Mouse (Mus musculus) limb, embryonic 12.5 days (tissue): ENCODE measurements around the gene Rom1. TPM values are rescaled to one million over a fixed set of nuclear protein-coding genes. Genes with fewer than 3 reads are reported as not detected.

ENCODE experiments used
- ATAC-seq: fragments of 200-750 bp; cut with Nextera tagmentation; 2 replicates; pipeline ENCODE4 v1.8.0; 2017; ENCODE audit warnings: low read depth, moderate TSS enrichment; ENCODE audit not compliant: insufficient number of reproducible peaks, insufficient read depth, low FRiP score, low TSS enrichment
- H3K27ac ChIP-seq: fragments of 300-500 bp; sonication (generic); 2 replicates; pipeline ENCODE4 v1.5.1; 2016; ENCODE audit warnings: mild to moderate bottlenecking, moderate library complexity
- H3K27me3 ChIP-seq: fragments of 300-500 bp; sonication (generic); 2 replicates; pipeline ENCODE4 v1.6.1; 2016; ENCODE audit warnings: mild to moderate bottlenecking, moderate library complexity
- H3K36me3 ChIP-seq: fragments of 300-500 bp; sonication (generic); 2 replicates; pipeline ENCODE4 v1.6.1; 2016; ENCODE audit warnings: mild to moderate bottlenecking, moderate library complexity
- H3K4me1 ChIP-seq: fragments of 300-500 bp; sonication (generic); replicated peaks from 2 replicates; pipeline ENCODE4 v1.6.1; 2016
- H3K4me2 ChIP-seq: fragments of 300-500 bp; sonication (generic); 2 replicates; pipeline ENCODE4 v1.6.1; 2016; ENCODE audit warnings: mild to moderate bottlenecking, moderate library complexity
- H3K4me3 ChIP-seq: fragments of 300-500 bp; sonication (generic); replicated peaks from 2 replicates; pipeline ENCODE4 v1.5.1; 2016; ENCODE audit warnings: mild to moderate bottlenecking
- H3K9ac ChIP-seq: fragments of 300-500 bp; sonication (generic); replicated peaks from 2 replicates; pipeline ENCODE4 v1.6.1; 2016; ENCODE audit warnings: mild to moderate bottlenecking, moderate library complexity
- H3K9me3 ChIP-seq: fragments of 300-500 bp; sonication (generic); 2 replicates; pipeline ENCODE4 v1.6.1; 2016; ENCODE audit warnings: mild to moderate bottlenecking, moderate library complexity
- WGBS: fragments of 180-500 bp; shearing (Covaris S2); methylation state at CpG from one replicate; pipeline ENCODE4 v1.1.7; 2016; 5-methylcytosine and 5-hydroxymethylcytosine counted together
- polyA plus RNA-seq: library from polyadenylated mRNA; unstranded; fragments of >200 nt; fragmentation: Nextera tagmentation; extraction: Ambion mirVana; gene quantifications from 2 replicates; pipeline ENCODE4 v1.2.1, GENCODE M21; 2016

Gene Rom1
- polyA plus RNA-seq, 1 experiment from 2014 or later: 2.6 TPM

DNA sequence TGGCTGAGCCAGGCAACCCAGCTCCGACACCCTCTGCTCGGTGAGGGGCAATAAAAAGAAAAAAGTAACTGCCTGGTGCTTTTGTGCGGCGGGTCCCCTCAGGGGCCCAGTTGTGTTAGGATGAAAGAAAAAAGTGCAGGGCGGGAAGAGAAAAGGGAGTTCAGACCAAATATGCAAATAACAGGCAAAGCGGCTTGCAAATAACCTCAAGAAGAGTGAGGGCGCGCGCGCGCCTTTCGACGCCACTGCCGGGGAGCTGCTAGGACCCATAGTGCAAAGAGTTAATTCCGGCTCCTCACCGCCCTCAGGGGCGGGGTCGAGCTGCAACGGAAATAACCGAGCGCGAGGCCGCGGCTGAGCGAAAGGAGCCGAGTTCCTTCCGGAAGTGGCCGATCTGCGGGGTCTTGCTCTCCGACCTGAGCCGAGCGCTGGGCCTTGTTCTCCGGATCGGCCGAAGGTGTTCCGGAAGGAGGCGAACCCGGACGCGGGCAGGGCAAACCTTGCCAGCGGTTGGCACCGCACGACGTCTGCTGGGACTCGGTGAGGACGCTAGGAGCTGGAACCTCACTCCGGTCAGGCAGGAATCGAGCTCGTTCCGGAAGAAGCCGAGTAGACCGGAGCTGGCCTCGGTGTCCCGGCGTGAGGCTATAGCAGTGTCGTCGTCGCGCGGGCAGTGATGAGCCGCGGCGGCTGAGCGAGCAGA lies 12.5 kb upstream of the Rom1 start, which contains the start of gene Mta2:
Gene Mta2 (plus strand): TSS at position 361 of the 703 bp plus-strand sequence.
- ATAC-seq: peak; percentile 93
- Histone ChIP-seq H3K4me1 (peaks cover 34% of the 10 kb centered on the region), H3K9me3 (no peaks in the 10 kb centered on the region), H3K9ac (peak within 1 kb of the TSS; percentile 98), H3K36me3 (peaks cover 71% of the 10 kb centered on the region), H3K27me3 (no peaks in the 10 kb centered on the region), H3K4me3 (peak within 1 kb of the TSS; percentile 74), H3K4me2 (peak within 1 kb of the TSS; percentile 66), H3K27ac (peak within 1 kb of the TSS; percentile 99)
- under 1% methylated on average over 64 of the region's 64 CpGs for WGBS

- Histone ChIP-seq H3K4me3 (peak overlapping the region; percentile 74), H3K27me3 (no peaks in the 10 kb centered on the region), H3K36me3 (peaks cover 71% of the 10 kb centered on the region), H3K9ac (peak overlapping the region; percentile 98), H3K4me1 (peaks cover 34% of the 10 kb centered on the region), H3K4me2 (peak overlapping the region; percentile 66), H3K9me3 (no peaks in the 10 kb centered on the region), H3K27ac (peak overlapping the region; percentile 99)
- 31% methylated on average over 10 of the region's 10 CpGs for WGBS
- ATAC-seq: peak; percentile 23
Observed at GRCm38 (mm10) chr19:8941136-8941514, 12.0 kb upstream of the Rom1 start.

DNA sequence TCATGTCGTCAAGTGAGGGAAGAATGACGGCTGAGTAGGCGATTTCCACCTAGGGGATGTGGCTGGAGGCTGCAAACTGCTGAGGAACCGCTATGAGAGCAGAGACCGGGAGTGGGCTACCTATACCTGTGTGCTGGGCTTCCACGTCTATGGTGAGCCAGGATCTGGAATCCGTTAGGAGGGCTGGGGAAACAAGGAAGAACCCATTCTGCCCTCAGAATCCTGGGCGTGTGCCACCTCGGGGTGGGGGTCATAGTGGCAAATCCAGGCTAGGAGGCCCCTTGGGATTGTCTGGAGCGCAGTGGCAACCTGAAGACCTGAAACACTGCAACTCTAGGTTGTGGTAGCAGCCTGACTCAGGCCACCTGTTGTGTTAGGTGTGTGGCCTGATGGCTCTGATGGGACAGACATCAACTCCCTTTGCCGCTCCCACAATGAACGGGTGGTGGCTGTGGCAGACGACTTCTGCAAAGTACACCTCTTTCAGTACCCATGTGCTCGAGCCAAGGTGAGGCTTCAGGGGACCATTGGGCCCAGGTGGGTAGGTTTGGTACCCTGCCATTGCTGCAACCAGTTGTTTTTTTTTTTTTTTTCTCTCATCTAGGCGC lies 11.5 kb upstream of the Rom1 start:
- Histone ChIP-seq H3K9ac (peak overlapping the region; percentile 98; the same call in 1 of the 2 replicates), H3K27me3 (no peaks in the 10 kb centered on the region), H3K4me2 (peak overlapping the region; percentile 66), H3K4me3 (peak overlapping the region; percentile 74), H3K4me1 (peaks cover 34% of the 10 kb centered on the region), H3K9me3 (no peaks in the 10 kb centered on the region), H3K27ac (peak overlapping the region; percentile 99), H3K36me3 (peaks cover 71% of the 10 kb centered on the region)
- 77% methylated on average over 15 of the region's 15 CpGs for WGBS
- ATAC-seq: no peak

DNA sequence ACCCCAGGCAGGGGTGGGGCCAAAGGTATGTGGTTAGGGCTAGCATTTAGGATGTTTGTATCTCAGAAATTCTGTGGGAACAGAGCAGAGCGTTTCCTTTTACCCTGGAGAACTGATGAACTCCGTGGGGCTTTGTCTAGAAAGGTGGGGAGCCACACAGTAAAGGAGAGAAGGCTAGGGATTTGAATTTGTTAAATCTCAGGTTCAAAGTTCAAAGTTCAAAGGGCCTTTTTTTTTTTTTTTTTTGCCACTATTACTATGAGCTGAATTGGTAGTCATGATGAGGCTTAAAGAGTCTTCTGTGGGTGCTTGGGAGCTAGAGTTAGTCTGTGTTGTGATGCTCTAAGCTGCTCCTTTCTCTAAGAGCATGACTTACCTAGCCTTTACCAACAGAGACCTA lies 7.6 kb upstream of the Rom1 start:
- H3K27me3 ChIP-seq: no peaks in the 10 kb centered on the region
- no peaks in the 10 kb centered on the region for H3K9me3 ChIP-seq
- H3K4me1 ChIP-seq: peaks cover 10% of the 10 kb centered on the region
- WGBS: 80% methylated on average over 2 of the region's 2 CpGs
- no peak for ATAC-seq
- peaks cover 77% of the 10 kb centered on the region for H3K36me3 ChIP-seq
- H3K4me3 ChIP-seq: no peak overlapping the region
- H3K4me2 ChIP-seq: no peak overlapping the region
- H3K9ac ChIP-seq: no peak overlapping the region
- no peak overlapping the region for H3K27ac ChIP-seq

- Histone ChIP-seq H3K27me3 (no peaks in the 10 kb centered on the region), H3K27ac (no peak overlapping the region), H3K9me3 (no peaks in the 10 kb centered on the region), H3K4me2 (peak overlapping the region; percentile 73), H3K9ac (peak overlapping the region; percentile 87), H3K4me1 (peaks cover 17% of the 10 kb centered on the region), H3K4me3 (peak overlapping the region; percentile 80), H3K36me3 (peaks cover 58% of the 10 kb centered on the region)
- ATAC-seq: no peak
- 78% methylated on average over 7 of the region's 7 CpGs for WGBS
Observed at GRCm38 (mm10) chr19:8930771-8931170, 1.6 kb upstream of the Rom1 start.

DNA sequence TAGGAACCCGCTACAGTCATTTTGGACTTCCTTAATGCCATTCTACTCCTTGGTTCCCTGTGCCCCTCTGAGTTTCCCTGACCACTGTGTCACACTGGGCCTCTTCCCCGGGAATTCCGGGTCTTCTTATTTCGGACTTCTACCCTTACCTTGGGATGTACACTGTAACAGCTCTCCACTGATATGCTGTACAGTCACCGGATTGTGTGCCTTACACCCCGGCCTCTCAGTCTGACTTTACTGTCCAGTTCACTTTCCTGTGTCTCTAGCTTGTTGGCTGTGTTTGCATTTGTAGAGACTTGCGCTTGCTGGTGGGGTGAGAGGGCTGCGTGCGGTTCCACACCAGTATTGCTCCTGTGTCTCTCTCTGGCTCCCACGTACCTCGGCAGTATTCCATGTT lies 961 bp upstream of the Rom1 start:
- 8% methylated on average over 11 of the region's 11 CpGs for WGBS
- Histone ChIP-seq H3K9me3 (no peaks in the 10 kb centered on the region), H3K27me3 (no peaks in the 10 kb centered on the region), H3K4me3 (peak overlapping the region; percentile 80), H3K9ac (peak overlapping the region; percentile 87), H3K27ac (peak overlapping the region; percentile 83), H3K4me1 (peaks cover 17% of the 10 kb centered on the region), H3K4me2 (peak overlapping the region; percentile 73), H3K36me3 (peaks cover 58% of the 10 kb centered on the region)
- ATAC-seq: no peak; the same call in 1 of the 2 replicates

GRCm38 (mm10) chr19:8928689-8929223 lies 400 bp downstream of the Rom1 start:
- peaks cover 17% of the 10 kb centered on the region for H3K4me1 ChIP-seq
- H3K27me3 ChIP-seq: no peaks in the 10 kb centered on the region
- peak; percentile 37 for ATAC-seq
- WGBS: 16% methylated on average over 16 of the region's 16 CpGs
- H3K4me3 ChIP-seq: peak overlapping the region; percentile 80
- H3K9ac ChIP-seq: peak overlapping the region; percentile 87; the same call in 1 of the 2 replicates
- H3K27ac ChIP-seq: peak overlapping the region; percentile 83; the same call in 1 of the 2 replicates
- peak overlapping the region; percentile 73 for H3K4me2 ChIP-seq
- no peaks in the 10 kb centered on the region for H3K9me3 ChIP-seq
- peaks cover 47% of the 10 kb centered on the region for H3K36me3 ChIP-seq

GRCm38 (mm10) chr19:8927891-8928525 lies 1.1 kb downstream of the Rom1 start:
- Histone ChIP-seq H3K4me2 (no peak overlapping the region), H3K4me1 (peaks cover 17% of the 10 kb centered on the region), H3K9ac (no peak overlapping the region), H3K27ac (no peak overlapping the region), H3K27me3 (no peaks in the 10 kb centered on the region), H3K4me3 (no peak overlapping the region), H3K9me3 (no peaks in the 10 kb centered on the region), H3K36me3 (peaks cover 47% of the 10 kb centered on the region)
- WGBS: 89% methylated on average over 12 of the region's 12 CpGs
- ATAC-seq: no peak

DNA sequence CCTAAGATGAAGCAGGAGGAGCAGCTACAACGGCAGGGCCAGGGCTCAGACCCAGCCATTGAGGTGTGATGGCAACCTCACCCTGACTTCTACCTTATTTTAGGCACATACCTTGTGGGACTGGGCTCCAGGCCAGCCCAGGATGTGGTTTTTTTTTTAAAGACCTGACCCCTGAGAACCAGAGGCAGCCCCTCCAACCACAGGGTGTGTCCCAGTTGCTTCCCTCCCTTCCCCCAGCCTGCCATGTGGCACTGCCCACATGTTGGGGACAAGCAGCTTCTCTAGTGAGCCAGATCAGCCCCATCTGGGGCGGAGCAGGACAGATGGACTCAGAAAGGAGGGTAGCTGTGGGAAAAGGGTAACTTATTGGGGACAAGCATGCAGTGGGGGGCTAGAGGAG lies 2.4 kb downstream of the Rom1 start:
- Histone ChIP-seq H3K4me2 (no peak overlapping the region), H3K9me3 (no peaks in the 10 kb centered on the region), H3K4me3 (no peak overlapping the region), H3K4me1 (peaks cover 18% of the 10 kb centered on the region), H3K27ac (no peak overlapping the region), H3K36me3 (peaks cover 51% of the 10 kb centered on the region), H3K9ac (no peak overlapping the region), H3K27me3 (no peaks in the 10 kb centered on the region)
- WGBS: 94% methylated on average over 2 of the region's 2 CpGs
- no peak for ATAC-seq

GRCm38 (mm10) chr19:8921741-8922140 lies 7.4 kb downstream of the Rom1 start:
- H3K4me1 ChIP-seq: peaks cover 15% of the 10 kb centered on the region
- no peak overlapping the region for H3K9ac ChIP-seq
- H3K4me2 ChIP-seq: peak overlapping the region; percentile 82
- 77% methylated on average over 9 of the region's 9 CpGs for WGBS
- no peaks in the 10 kb centered on the region for H3K9me3 ChIP-seq
- ATAC-seq: no peak
- H3K27ac ChIP-seq: peak overlapping the region; percentile 17; the same call in 1 of the 2 replicates
- H3K4me3 ChIP-seq: 0 out of 2 replicates have a peak overlapping the region, but pooled peaks have one; percentile 7
- H3K27me3 ChIP-seq: no peaks in the 10 kb centered on the region
- H3K36me3 ChIP-seq: peaks cover 39% of the 10 kb centered on the region

DNA sequence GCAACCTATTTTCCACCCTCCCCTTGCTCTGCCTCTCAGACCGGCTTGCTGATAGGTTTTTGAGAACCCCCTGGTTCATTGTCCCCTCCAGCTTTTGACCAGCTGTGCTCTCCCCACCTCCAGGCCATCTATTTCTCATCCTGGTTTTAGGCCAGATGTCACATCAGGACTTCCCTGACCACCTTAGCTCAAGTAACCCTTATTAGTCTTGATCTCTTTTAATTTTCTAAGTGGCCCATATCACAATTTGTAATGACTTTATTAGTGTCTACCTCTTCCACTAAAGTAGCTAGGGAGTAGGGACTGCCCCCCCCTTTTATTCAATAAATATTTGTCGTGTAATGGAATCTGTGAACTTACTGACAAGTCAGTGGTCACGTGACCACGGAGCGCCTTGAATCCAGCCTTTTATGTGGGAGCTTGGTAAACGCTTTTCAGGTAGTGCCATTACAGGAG lies 8.3 kb downstream of the Rom1 start:
- Histone ChIP-seq H3K4me3 (peak overlapping the region; percentile 84), H3K36me3 (peaks cover 39% of the 10 kb centered on the region), H3K9me3 (no peaks in the 10 kb centered on the region), H3K4me1 (peaks cover 15% of the 10 kb centered on the region), H3K27ac (peak overlapping the region; percentile 90), H3K9ac (peak overlapping the region; percentile 75), H3K27me3 (no peaks in the 10 kb centered on the region), H3K4me2 (peak overlapping the region; percentile 82)
- ATAC-seq: no peak
- WGBS: 1% methylated on average over 6 of the region's 6 CpGs
